Mouse (Mus musculus) hindbrain, embryonic 16.5 days (tissue): ENCODE results near the gene Rnpc3. TPM values are rescaled to one million over a fixed set of nuclear protein-coding genes. Genes with fewer than 3 reads are reported as not detected.

ENCODE experiments used
- ATAC-seq: fragments of 200-750 bp; cut with Nextera tagmentation; 2 replicates; pipeline ENCODE4 v1.8.0; 2017; ENCODE audit warnings: moderate TSS enrichment, moderate library complexity
- H3K27ac ChIP-seq: fragments of 300-500 bp; sonication (generic); 2 replicates; pipeline ENCODE4 v1.5.1; 2014; ENCODE audit warnings: low read depth, mild to moderate bottlenecking, control low read depth, low read length, moderate library complexity
- H3K27me3 ChIP-seq: fragments of 300-500 bp; sonication (generic); replicated peaks from 2 replicates; pipeline ENCODE4 v1.6.1; 2014; ENCODE audit warnings: low read length; ENCODE audit not compliant: control insufficient read depth, insufficient read depth
- H3K36me3 ChIP-seq: fragments of 300-500 bp; sonication (generic); 2 replicates; pipeline ENCODE4 v1.6.1; 2014; ENCODE audit warnings: mild to moderate bottlenecking, low read length, moderate library complexity, mixed read lengths; ENCODE audit not compliant: control insufficient read depth, insufficient read depth
- H3K4me1 ChIP-seq: fragments of 300-500 bp; sonication (generic); 2 replicates; pipeline ENCODE4 v1.6.1; 2014; ENCODE audit warnings: low read depth, low read length; ENCODE audit not compliant: control insufficient read depth, insufficient read depth
- H3K4me2 ChIP-seq: fragments of 300-500 bp; sonication (generic); 2 replicates; pipeline ENCODE4 v1.6.1; 2014; ENCODE audit warnings: mild to moderate bottlenecking, low read length, control low read depth, moderate library complexity
- H3K4me3 ChIP-seq: fragments of 300-500 bp; sonication (generic); 2 replicates; pipeline ENCODE4 v1.5.1; 2014; ENCODE audit warnings: mild to moderate bottlenecking, low read length, control low read depth, moderate library complexity
- H3K9ac ChIP-seq: fragments of 300-500 bp; sonication (generic); 2 replicates; pipeline ENCODE4 v1.6.1; 2014; ENCODE audit warnings: low read depth, mild to moderate bottlenecking, control low read depth, low read length, moderate library complexity
- H3K9me3 ChIP-seq: fragments of 300-500 bp; sonication (generic); 2 replicates; pipeline ENCODE4 v1.6.1; 2014; ENCODE audit warnings: mild to moderate bottlenecking, low read length, moderate library complexity; ENCODE audit not compliant: control insufficient read depth
- WGBS: fragments of 180-500 bp; shearing (Covaris S2); extraction: QIAGEN DNeasy Blood & Tissue Kit; methylation state at CpG from one replicate; pipeline ENCODE4 v1.1.7; 2014; 5-methylcytosine and 5-hydroxymethylcytosine counted together
- polyA plus RNA-seq: library from polyadenylated mRNA; unstranded; fragments of >200 nt; fragmentation: Nextera tagmentation; extraction: Ambion mirVana; gene quantifications from 2 replicates; pipeline ENCODE4 v1.2.1, GENCODE M21; 2015

Rnpc3 gene
- polyA plus RNA-seq, 1 experiment from 2014 or later = 46.6 TPM

GRCm38 (mm10) chr3:113590844-113591243 is 39.1 kb downstream of the Rnpc3 start:
- WGBS = 66% methylated on average over 1 of the region's 1 CpGs
- H3K9me3 ChIP-seq = no peaks in the 10 kb centered on the region
- no peaks in the 10 kb centered on the region for H3K4me1 ChIP-seq
- ATAC-seq = no peak
- no peaks in the 10 kb centered on the region for H3K27me3 ChIP-seq
- H3K4me2 ChIP-seq = no peak overlapping the region
- H3K27ac ChIP-seq = no peak overlapping the region
- peaks cover 4% of the 10 kb centered on the region for H3K36me3 ChIP-seq
- H3K4me3 ChIP-seq = no peak overlapping the region
- H3K9ac ChIP-seq = no peak overlapping the region

- no peak overlapping the region for H3K27ac ChIP-seq
- ATAC-seq = no peak
- 85% methylated on average over 4 of the region's 4 CpGs for WGBS
These were observed 55.4 kb downstream of the Rnpc3 start for GRCm38 (mm10) chr3:113574578-113574977.

GRCm38 (mm10) chr3:113574138-113574537 is 55.8 kb downstream of the Rnpc3 start:
- Histone ChIP-seq H3K27me3 (no peaks in the 10 kb centered on the region), H3K4me2 (no peak overlapping the region), H3K27ac (no peak overlapping the region), H3K36me3 (no peaks in the 10 kb centered on the region), H3K9me3 (no peaks in the 10 kb centered on the region), H3K4me3 (no peak overlapping the region), H3K4me1 (no peaks in the 10 kb centered on the region), H3K9ac (no peak overlapping the region)
- WGBS = 78% methylated on average over 2 of the region's 2 CpGs
- ATAC-seq = no peak

More at GRCm38 (mm10) chr3:113574578-113574977, 55.4 kb downstream of the Rnpc3 start:
- Histone ChIP-seq H3K4me2 (no peak overlapping the region), H3K4me3 (no peak overlapping the region), H3K9ac (no peak overlapping the region), H3K36me3 (no peaks in the 10 kb centered on the region), H3K4me1 (no peaks in the 10 kb centered on the region), H3K27me3 (no peaks in the 10 kb centered on the region), H3K9me3 (no peaks in the 10 kb centered on the region)

GRCm38 (mm10) chr3:113572158-113572557 is 57.8 kb downstream of the Rnpc3 start:
- no peak overlapping the region for H3K4me2 ChIP-seq
- H3K36me3 ChIP-seq = peaks cover 3% of the 10 kb centered on the region; the same call in 1 of the 2 replicates
- 84% methylated on average over 3 of the region's 3 CpGs for WGBS
- H3K9me3 ChIP-seq = peaks cover 4% of the 10 kb centered on the region
- H3K4me1 ChIP-seq = no peaks in the 10 kb centered on the region
- no peaks in the 10 kb centered on the region for H3K27me3 ChIP-seq
- no peak overlapping the region for H3K27ac ChIP-seq
- H3K4me3 ChIP-seq = no peak overlapping the region
- H3K9ac ChIP-seq = no peak overlapping the region
- no peak for ATAC-seq

Other genes with a start within 250 kb of the Rnpc3 start
- not detected in 2 replicates for gene Amy2a1, start 97.7 kb downstream of the Rnpc3 start, polyA plus RNA-seq
- 16.1 and 20.4 TPM in 2 replicates for gene Amy1, start 23.4 kb downstream of the Rnpc3 start, polyA plus RNA-seq